Mouse (Mus musculus): ENCODE measurements around the gene Trpm5. TPM values are rescaled to one million over a fixed set of nuclear protein-coding genes. Genes with fewer than 3 reads are reported as not detected.

Trpm5 gene
- polyA plus RNA-seq, 1 experiment from 2014 or later, result 14.1 TPM

- Histone ChIP-seq H3K36me3 (ENCODE audit: control insufficient read depth, insufficient read depth, low read length) (no peaks in the 10 kb centered on the region), H3K4me3 (ENCODE audit: low read depth, low read length) (no peak overlapping the region), H3K9ac (ENCODE audit: low read length) (no peak overlapping the region), H3K4me2 (ENCODE audit: low read length) (no peak overlapping the region), H3K27ac (ENCODE audit: low read depth) (no peak overlapping the region), H3K27me3 (replicated peaks; ENCODE audit: control insufficient read depth, insufficient read depth, low read length) (no peaks in the 10 kb centered on the region), H3K4me1 (replicated peaks; ENCODE audit: control insufficient read depth, insufficient read depth, low read length) (no peaks in the 10 kb centered on the region), H3K9me3 (ENCODE audit: control insufficient read depth, low read length) (no peaks in the 10 kb centered on the region)
- ATAC-seq (replicated peaks; ENCODE audit: low FRiP score, low TSS enrichment, low read depth), result no peak
- WGBS, result 78% methylated on average over 3 of the region's 3 CpGs
- no peak for DNase-seq (ENCODE audit: low spot score)
Observed at GRCm38 (mm10) chr7:143093847-143094246, 595 bp downstream of the Trpm5 start.

GRCm38 (mm10) chr7:143087070-143087579 lies 7.3 kb downstream of the Trpm5 start:
- Histone ChIP-seq H3K9me3 (ENCODE audit: control insufficient read depth, low read length) (no peaks in the 10 kb centered on the region), H3K36me3 (ENCODE audit: control insufficient read depth, insufficient read depth, low read length) (peaks cover 11% of the 10 kb centered on the region; the same call in 1 of the 2 replicates), H3K27me3 (replicated peaks; ENCODE audit: control insufficient read depth, insufficient read depth, low read length) (no peaks in the 10 kb centered on the region), H3K4me2 (ENCODE audit: low read length) (peak overlapping the region; percentile 55), H3K4me3 (ENCODE audit: low read depth, low read length) (peak overlapping the region; percentile 23; the same call in 1 of the 2 replicates), H3K27ac (ENCODE audit: low read depth) (peak overlapping the region; percentile 87), H3K9ac (ENCODE audit: low read length) (peak overlapping the region; percentile 39), H3K4me1 (replicated peaks; ENCODE audit: control insufficient read depth, insufficient read depth, low read length) (0 out of 2 replicates have a peak, but pooled peaks cover 2% of the 10 kb centered on the region)
- DNase-seq (ENCODE audit: low spot score), result peak; percentile 86
- ATAC-seq (replicated peaks; ENCODE audit: low FRiP score, low TSS enrichment, low read depth), result peak; percentile 88
- WGBS, result 19% methylated on average over 4 of the region's 4 CpGs

- Histone ChIP-seq H3K9ac (ENCODE audit: low read length) (peak overlapping the region; percentile 39; the same call in 1 of the 2 replicates), H3K4me2 (ENCODE audit: low read length) (peak overlapping the region; percentile 55), H3K4me1 (replicated peaks; ENCODE audit: control insufficient read depth, insufficient read depth, low read length) (0 out of 2 replicates have a peak, but pooled peaks cover 2% of the 10 kb centered on the region), H3K27ac (ENCODE audit: low read depth) (peak overlapping the region; percentile 87), H3K27me3 (replicated peaks; ENCODE audit: control insufficient read depth, insufficient read depth, low read length) (no peaks in the 10 kb centered on the region), H3K4me3 (ENCODE audit: low read depth, low read length) (peak overlapping the region; percentile 23), H3K9me3 (ENCODE audit: control insufficient read depth, low read length) (no peaks in the 10 kb centered on the region), H3K36me3 (ENCODE audit: control insufficient read depth, insufficient read depth, low read length) (peaks cover 14% of the 10 kb centered on the region; the same call in 1 of the 2 replicates)
- DNase-seq (ENCODE audit: low spot score), result peak; percentile 75
- peak; percentile 20; the same call in 1 of the 2 replicates for ATAC-seq (replicated peaks; ENCODE audit: low FRiP score, low TSS enrichment, low read depth)
- whole genome bisulfite sequencing, result 38% methylated on average over 2 of the region's 2 CpGs
Observed at GRCm38 (mm10) chr7:143086366-143086765, 8.1 kb downstream of the Trpm5 start.

GRCm38 (mm10) chr7:143083708-143084107 lies 10.7 kb downstream of the Trpm5 start:
- no peaks in the 10 kb centered on the region for H3K27me3 ChIP-seq (replicated peaks; ENCODE audit: control insufficient read depth, insufficient read depth, low read length)
- H3K36me3 ChIP-seq (ENCODE audit: control insufficient read depth, insufficient read depth, low read length), result peaks cover 14% of the 10 kb centered on the region
- DNase-seq (ENCODE audit: low spot score), result no peak
- no peak overlapping the region for H3K27ac ChIP-seq (ENCODE audit: low read depth)
- H3K4me1 ChIP-seq (replicated peaks; ENCODE audit: control insufficient read depth, insufficient read depth, low read length), result 0 out of 2 replicates have a peak, but pooled peaks cover 2% of the 10 kb centered on the region
- no peak for ATAC-seq (replicated peaks; ENCODE audit: low FRiP score, low TSS enrichment, low read depth)
- 68% methylated on average over 2 of the region's 2 CpGs for WGBS
- no peak overlapping the region for H3K4me2 ChIP-seq (ENCODE audit: low read length)
- no peak overlapping the region for H3K9ac ChIP-seq (ENCODE audit: low read length)
- H3K9me3 ChIP-seq (ENCODE audit: control insufficient read depth, low read length), result no peaks in the 10 kb centered on the region
- H3K4me3 ChIP-seq (ENCODE audit: low read depth, low read length), result no peak overlapping the region

- WGBS, result 56% methylated on average over 6 of the region's 6 CpGs
- Histone ChIP-seq H3K9ac (ENCODE audit: low read length) (no peak overlapping the region), H3K4me1 (replicated peaks; ENCODE audit: control insufficient read depth, insufficient read depth, low read length) (0 out of 2 replicates have a peak, but pooled peaks cover 2% of the 10 kb centered on the region), H3K27ac (ENCODE audit: low read depth) (no peak overlapping the region), H3K4me3 (ENCODE audit: low read depth, low read length) (no peak overlapping the region), H3K27me3 (replicated peaks; ENCODE audit: control insufficient read depth, insufficient read depth, low read length) (no peaks in the 10 kb centered on the region), H3K36me3 (ENCODE audit: control insufficient read depth, insufficient read depth, low read length) (peaks cover 22% of the 10 kb centered on the region), H3K4me2 (ENCODE audit: low read length) (no peak overlapping the region), H3K9me3 (ENCODE audit: control insufficient read depth, low read length) (no peaks in the 10 kb centered on the region)
- ATAC-seq (replicated peaks; ENCODE audit: low FRiP score, low TSS enrichment, low read depth) (no peak), DNase-seq (ENCODE audit: low spot score) (no peak)
Observed at GRCm38 (mm10) chr7:143082024-143082423, 12.4 kb downstream of the Trpm5 start.

GRCm38 (mm10) chr7:143077351-143077750 lies 17.1 kb downstream of the Trpm5 start:
- 68% methylated on average over 2 of the region's 2 CpGs for WGBS
- Histone ChIP-seq H3K4me2 (ENCODE audit: low read length) (no peak overlapping the region), H3K9me3 (ENCODE audit: control insufficient read depth, low read length) (no peaks in the 10 kb centered on the region), H3K4me1 (replicated peaks; ENCODE audit: control insufficient read depth, insufficient read depth, low read length) (no peaks in the 10 kb centered on the region), H3K4me3 (ENCODE audit: low read depth, low read length) (no peak overlapping the region), H3K27me3 (replicated peaks; ENCODE audit: control insufficient read depth, insufficient read depth, low read length) (no peaks in the 10 kb centered on the region), H3K36me3 (ENCODE audit: control insufficient read depth, insufficient read depth, low read length) (peaks cover 21% of the 10 kb centered on the region), H3K9ac (ENCODE audit: low read length) (no peak overlapping the region), H3K27ac (ENCODE audit: low read depth) (no peak overlapping the region)
- no peak for DNase-seq (ENCODE audit: low spot score)
- ATAC-seq (replicated peaks; ENCODE audit: low FRiP score, low TSS enrichment, low read depth), result no peak

- H3K4me1 ChIP-seq (replicated peaks; ENCODE audit: control insufficient read depth, insufficient read depth, low read length), result peaks cover 7% of the 10 kb centered on the region
- no peak for DNase-seq (ENCODE audit: low spot score)
- H3K4me2 ChIP-seq (ENCODE audit: low read length), result no peak overlapping the region
- no peaks in the 10 kb centered on the region for H3K27me3 ChIP-seq (replicated peaks; ENCODE audit: control insufficient read depth, insufficient read depth, low read length)
- 71% methylated on average over 5 of the region's 5 CpGs for WGBS
- no peak overlapping the region for H3K27ac ChIP-seq (ENCODE audit: low read depth)
- no peak overlapping the region for H3K4me3 ChIP-seq (ENCODE audit: low read depth, low read length)
- no peaks in the 10 kb centered on the region for H3K9me3 ChIP-seq (ENCODE audit: control insufficient read depth, low read length)
- ATAC-seq (replicated peaks; ENCODE audit: low FRiP score, low TSS enrichment, low read depth), result no peak
- H3K9ac ChIP-seq (ENCODE audit: low read length), result no peak overlapping the region
- peaks cover 27% of the 10 kb centered on the region for H3K36me3 ChIP-seq (ENCODE audit: control insufficient read depth, insufficient read depth, low read length)
Observed at GRCm38 (mm10) chr7:143075394-143075793, 19.0 kb downstream of the Trpm5 start.

GRCm38 (mm10) chr7:143073086-143073485 lies 21.4 kb downstream of the Trpm5 start:
- no peaks in the 10 kb centered on the region for H3K27me3 ChIP-seq (replicated peaks; ENCODE audit: control insufficient read depth, insufficient read depth, low read length)
- peaks cover 16% of the 10 kb centered on the region for H3K4me1 ChIP-seq (replicated peaks; ENCODE audit: control insufficient read depth, insufficient read depth, low read length)
- H3K36me3 ChIP-seq (ENCODE audit: control insufficient read depth, insufficient read depth, low read length), result peaks cover 25% of the 10 kb centered on the region
- DNase-seq (ENCODE audit: low spot score), result peak; percentile 76
- no peak overlapping the region for H3K4me2 ChIP-seq (ENCODE audit: low read length)
- WGBS, result 80% methylated on average over 1 of the region's 1 CpGs
- H3K9me3 ChIP-seq (ENCODE audit: control insufficient read depth, low read length), result no peaks in the 10 kb centered on the region
- H3K4me3 ChIP-seq (ENCODE audit: low read depth, low read length), result no peak overlapping the region
- H3K9ac ChIP-seq (ENCODE audit: low read length), result no peak overlapping the region
- ATAC-seq (replicated peaks; ENCODE audit: low FRiP score, low TSS enrichment, low read depth), result no peak
- H3K27ac ChIP-seq (ENCODE audit: low read depth), result no peak overlapping the region

GRCm38 (mm10) chr7:143072605-143073004 lies 21.8 kb downstream of the Trpm5 start:
- H3K9me3 ChIP-seq (ENCODE audit: control insufficient read depth, low read length), result no peaks in the 10 kb centered on the region
- DNase-seq (ENCODE audit: low spot score) (no peak), ATAC-seq (replicated peaks; ENCODE audit: low FRiP score, low TSS enrichment, low read depth) (no peak)
- no peaks in the 10 kb centered on the region for H3K27me3 ChIP-seq (replicated peaks; ENCODE audit: control insufficient read depth, insufficient read depth, low read length)
- WGBS, result 89% methylated on average over 5 of the region's 5 CpGs
- H3K4me1 ChIP-seq (replicated peaks; ENCODE audit: control insufficient read depth, insufficient read depth, low read length), result peaks cover 20% of the 10 kb centered on the region
- H3K36me3 ChIP-seq (ENCODE audit: control insufficient read depth, insufficient read depth, low read length), result peaks cover 28% of the 10 kb centered on the region
- no peak overlapping the region for H3K27ac ChIP-seq (ENCODE audit: low read depth)
- H3K4me3 ChIP-seq (ENCODE audit: low read depth, low read length), result no peak overlapping the region
- H3K9ac ChIP-seq (ENCODE audit: low read length), result no peak overlapping the region
- no peak overlapping the region for H3K4me2 ChIP-seq (ENCODE audit: low read length)
